Mouse (Mus musculus) heart, embryonic 10.5 days (tissue): Measurements from ENCODE around the gene Osbpl10. TPM values are rescaled to one million over a fixed set of nuclear protein-coding genes. Genes with fewer than 3 reads are reported as not detected.
A peak's percentile ranks its signal among the peaks of the same experiment; 100 is the strongest.
"Not testable (repeated sequence)": the region's sequence is repeated elsewhere in the genome, so short reads cannot be mapped to it uniquely, and the experiment has no call there.

ENCODE experiments used
- DNase-seq: peaks from one replicate; pipeline ENCODE4 v3.0.0-alpha.2; 2017; ENCODE audit warnings: low spot score
- H3K27ac ChIP-seq: fragments of 300-500 bp; sonication (generic); 2 replicates; pipeline ENCODE4 v1.5.1; 2016; ENCODE audit warnings: mild to moderate bottlenecking
- H3K27me3 ChIP-seq: fragments of 300-500 bp; sonication (generic); 2 replicates; pipeline ENCODE4 v1.6.1; 2016; ENCODE audit warnings: mild to moderate bottlenecking; ENCODE audit not compliant: poor library complexity, insufficient read depth, severe bottlenecking
- H3K36me3 ChIP-seq: fragments of 300-500 bp; sonication (generic); 2 replicates; pipeline ENCODE4 v1.6.1; 2016; ENCODE audit warnings: mild to moderate bottlenecking, moderate library complexity
- H3K4me1 ChIP-seq: fragments of 300-500 bp; sonication (generic); 2 replicates; pipeline ENCODE4 v1.6.1; 2016; ENCODE audit warnings: mild to moderate bottlenecking
- H3K4me3 ChIP-seq: fragments of 300-500 bp; sonication (generic); 2 replicates; pipeline ENCODE4 v1.5.1; 2016; ENCODE audit warnings: mild to moderate bottlenecking, moderate library complexity
- H3K9me3 ChIP-seq: fragments of 300-500 bp; sonication (generic); 2 replicates; pipeline ENCODE4 v1.6.1; 2016; ENCODE audit warnings: mild to moderate bottlenecking, moderate library complexity
- WGBS: fragments of 180-500 bp; shearing (Covaris S2); methylation state at CpG from one replicate; pipeline ENCODE4 v1.1.7; 2016; 5-methylcytosine and 5-hydroxymethylcytosine counted together
- polyA plus RNA-seq: library from polyadenylated mRNA; unstranded; fragments of >200 nt; fragmentation: Nextera tagmentation; extraction: Ambion mirVana; gene quantifications from 2 replicates; pipeline ENCODE4 v1.2.1, GENCODE M21; 2016

Osbpl10 gene
- polyA plus RNA-seq, 1 experiment from 2014 or later = 1.7 TPM

DNA sequence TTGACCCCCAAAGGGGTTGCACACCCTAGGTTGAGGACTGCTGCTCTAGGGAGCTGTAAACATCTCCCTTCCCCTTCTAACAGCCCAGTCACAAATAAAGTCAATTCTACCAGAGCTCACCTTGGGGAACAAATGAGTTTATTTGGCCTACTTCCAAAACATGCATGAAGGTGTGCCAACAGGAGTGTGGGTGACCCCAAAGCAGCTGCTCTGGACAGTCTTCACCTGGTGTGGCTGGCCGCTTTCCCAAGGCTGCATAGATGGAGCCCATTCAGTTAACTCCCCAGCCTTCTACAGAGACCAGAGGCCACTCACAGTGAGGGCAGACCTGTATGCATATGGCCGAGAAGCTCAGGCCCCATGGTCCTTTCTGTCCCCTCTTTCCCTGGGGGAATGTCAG lies 43.0 kb downstream of the Osbpl10 start:
- Histone ChIP-seq H3K9me3 (no peaks in the 10 kb centered on the region), H3K4me3 (no peak overlapping the region), H3K36me3 (no peaks in the 10 kb centered on the region), H3K4me1 (peaks cover 30% of the 10 kb centered on the region), H3K27me3 (no peaks in the 10 kb centered on the region), H3K27ac (no peak overlapping the region)
- 92% methylated on average over 2 of the region's 2 CpGs for WGBS
- no peak for DNase-seq

GRCm38 (mm10) chr9:115023137-115023536 lies 44.8 kb downstream of the Osbpl10 start:
- Histone ChIP-seq H3K27me3 (no peaks in the 10 kb centered on the region), H3K9me3 (no peaks in the 10 kb centered on the region), H3K4me1 (peaks cover 30% of the 10 kb centered on the region), H3K27ac (no peak overlapping the region), H3K36me3 (no peaks in the 10 kb centered on the region), H3K4me3 (no peak overlapping the region)
- 76% methylated on average over 3 of the region's 3 CpGs for WGBS
- DNase-seq = no peak

- H3K27ac ChIP-seq = peak overlapping the region; percentile 56
- no peaks in the 10 kb centered on the region for H3K36me3 ChIP-seq
- 67% methylated on average over 10 of the region's 10 CpGs for WGBS
- no peak for DNase-seq
- H3K4me3 ChIP-seq = no peak overlapping the region
- H3K4me1 ChIP-seq = peaks cover 30% of the 10 kb centered on the region
- no peaks in the 10 kb centered on the region for H3K27me3 ChIP-seq
- no peaks in the 10 kb centered on the region for H3K9me3 ChIP-seq
Observed at GRCm38 (mm10) chr9:115023708-115024383, 45.5 kb downstream of the Osbpl10 start.

DNA sequence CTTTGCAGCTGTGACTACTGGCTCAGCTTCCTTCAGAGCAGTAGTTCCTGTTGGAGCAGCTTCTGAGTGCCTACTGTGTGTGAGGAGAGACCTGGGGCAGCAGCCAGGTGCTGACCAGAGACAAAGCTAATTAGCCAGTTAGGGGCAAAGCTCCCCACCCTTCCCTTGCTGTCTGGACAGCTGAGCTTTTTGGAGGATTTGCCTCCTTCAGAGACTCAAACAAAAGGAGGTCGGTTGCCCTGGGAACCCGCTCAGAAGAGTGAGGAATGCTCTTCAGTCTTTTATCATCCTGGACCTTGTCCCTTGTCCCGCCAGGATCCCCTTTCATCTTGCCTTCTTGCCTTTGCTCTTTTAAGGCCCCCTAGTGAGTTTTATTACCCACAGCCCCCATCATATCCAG lies 50.9 kb downstream of the Osbpl10 start:
- no peak for DNase-seq
- Histone ChIP-seq H3K4me1 (peaks cover 16% of the 10 kb centered on the region), H3K9me3 (no peaks in the 10 kb centered on the region), H3K27ac (no peak overlapping the region), H3K27me3 (no peaks in the 10 kb centered on the region), H3K36me3 (no peaks in the 10 kb centered on the region), H3K4me3 (no peak overlapping the region)
- WGBS = 12% methylated on average over 3 of the region's 3 CpGs

- peaks cover 9% of the 10 kb centered on the region for H3K4me1 ChIP-seq
- H3K27ac ChIP-seq = no peak overlapping the region
- no peak for DNase-seq
- no peaks in the 10 kb centered on the region for H3K9me3 ChIP-seq
- H3K27me3 ChIP-seq = no peaks in the 10 kb centered on the region
- H3K36me3 ChIP-seq = no peaks in the 10 kb centered on the region
- WGBS = 79% methylated on average over 4 of the region's 4 CpGs
- no peak overlapping the region for H3K4me3 ChIP-seq
Observed at GRCm38 (mm10) chr9:115030581-115030980, 52.2 kb downstream of the Osbpl10 start.

GRCm38 (mm10) chr9:115031046-115031445 lies 52.7 kb downstream of the Osbpl10 start:
- not testable (repeated sequence) for H3K27ac ChIP-seq, DNase-seq, H3K4me1 ChIP-seq, H3K9me3 ChIP-seq, H3K4me3 ChIP-seq, H3K36me3 ChIP-seq, H3K27me3 ChIP-seq
- 76% methylated on average over 1 of the region's 1 CpGs for WGBS

- H3K27me3 ChIP-seq = no peaks in the 10 kb centered on the region
- H3K4me3 ChIP-seq = no peak overlapping the region
- H3K27ac ChIP-seq = no peak overlapping the region
- H3K9me3 ChIP-seq = no peaks in the 10 kb centered on the region
- DNase-seq = no peak
- no peaks in the 10 kb centered on the region for H3K36me3 ChIP-seq
- WGBS = 89% methylated on average over 7 of the region's 7 CpGs
- H3K4me1 ChIP-seq = peaks cover 10% of the 10 kb centered on the region
Observed at GRCm38 (mm10) chr9:115032786-115033185, 54.4 kb downstream of the Osbpl10 start.

GRCm38 (mm10) chr9:115034271-115034670 lies 55.9 kb downstream of the Osbpl10 start:
- Histone ChIP-seq H3K27ac (no peak overlapping the region), H3K9me3 (no peaks in the 10 kb centered on the region), H3K36me3 (no peaks in the 10 kb centered on the region), H3K4me1 (peaks cover 21% of the 10 kb centered on the region), H3K4me3 (no peak overlapping the region), H3K27me3 (no peaks in the 10 kb centered on the region)
- 73% methylated on average over 6 of the region's 6 CpGs for WGBS
- DNase-seq = no peak

GRCm38 (mm10) chr9:115034788-115035187 lies 56.4 kb downstream of the Osbpl10 start:
- DNase-seq = no peak
- no peak overlapping the region for H3K4me3 ChIP-seq
- H3K36me3 ChIP-seq = no peaks in the 10 kb centered on the region
- 80% methylated on average over 7 of the region's 7 CpGs for WGBS
- H3K4me1 ChIP-seq = peaks cover 21% of the 10 kb centered on the region
- H3K9me3 ChIP-seq = no peaks in the 10 kb centered on the region
- no peaks in the 10 kb centered on the region for H3K27me3 ChIP-seq
- H3K27ac ChIP-seq = no peak overlapping the region

GRCm38 (mm10) chr9:115038215-115038614 lies 59.8 kb downstream of the Osbpl10 start:
- Histone ChIP-seq H3K27me3 (no peaks in the 10 kb centered on the region), H3K4me3 (no peak overlapping the region), H3K36me3 (no peaks in the 10 kb centered on the region), H3K27ac (no peak overlapping the region), H3K4me1 (peaks cover 26% of the 10 kb centered on the region), H3K9me3 (no peaks in the 10 kb centered on the region)
- WGBS = 48% methylated on average over 14 of the region's 14 CpGs
- no peak for DNase-seq

- WGBS = 86% methylated on average over 9 of the region's 9 CpGs
- H3K27ac ChIP-seq = no peak overlapping the region
- H3K4me1 ChIP-seq = peaks cover 26% of the 10 kb centered on the region
- DNase-seq = no peak
- H3K27me3 ChIP-seq = no peaks in the 10 kb centered on the region
- H3K9me3 ChIP-seq = no peaks in the 10 kb centered on the region
- no peak overlapping the region for H3K4me3 ChIP-seq
- no peaks in the 10 kb centered on the region for H3K36me3 ChIP-seq
Observed at GRCm38 (mm10) chr9:115038686-115039085, 60.3 kb downstream of the Osbpl10 start.

GRCm38 (mm10) chr9:115039245-115039644 lies 60.9 kb downstream of the Osbpl10 start:
- H3K36me3 ChIP-seq = no peaks in the 10 kb centered on the region
- H3K27ac ChIP-seq = no peak overlapping the region
- 74% methylated on average over 7 of the region's 7 CpGs for WGBS
- H3K4me1 ChIP-seq = peaks cover 26% of the 10 kb centered on the region
- H3K27me3 ChIP-seq = no peaks in the 10 kb centered on the region
- no peaks in the 10 kb centered on the region for H3K9me3 ChIP-seq
- no peak for DNase-seq
- H3K4me3 ChIP-seq = no peak overlapping the region

DNA sequence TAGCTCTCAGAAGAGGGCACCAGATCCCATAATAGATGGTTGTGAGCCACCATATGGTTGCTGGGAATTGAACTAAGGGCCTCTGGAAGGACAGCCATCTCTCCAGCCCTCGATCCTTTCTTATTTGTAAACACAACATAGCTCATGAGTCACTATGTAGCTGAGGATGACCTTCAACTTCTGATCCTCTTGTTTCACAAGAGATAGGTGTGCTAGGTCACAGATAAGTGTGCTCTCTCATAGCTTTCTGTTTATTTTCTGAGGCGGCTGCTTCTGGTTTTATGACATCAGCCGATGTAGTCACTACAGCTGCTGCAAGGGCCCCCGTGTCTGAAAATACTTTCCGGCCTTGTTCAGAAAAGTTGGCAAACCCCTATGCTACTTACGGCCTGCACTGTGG lies 64.2 kb downstream of the Osbpl10 start:
- H3K27me3 ChIP-seq = no peaks in the 10 kb centered on the region
- no peak for DNase-seq
- no peaks in the 10 kb centered on the region for H3K9me3 ChIP-seq
- no peaks in the 10 kb centered on the region for H3K36me3 ChIP-seq
- H3K27ac ChIP-seq = no peak overlapping the region
- 77% methylated on average over 6 of the region's 6 CpGs for WGBS
- peaks cover 52% of the 10 kb centered on the region for H3K4me1 ChIP-seq
- H3K4me3 ChIP-seq = no peak overlapping the region
